Mouse (Mus musculus) stomach, postnatal 0 days (tissue): ENCODE data around the gene Tmem268. TPM values are rescaled to one million over a fixed set of nuclear protein-coding genes. Genes with fewer than 3 reads are reported as not detected.

Source experiments
- ATAC-seq: fragments of 200-750 bp; cut with Nextera tagmentation; 2 replicates; pipeline ENCODE4 v1.8.0; 2017; ENCODE audit not compliant: low FRiP score, low TSS enrichment
- DNase-seq: peaks from one replicate; pipeline ENCODE4 v3.0.0-alpha.2; 2016; ENCODE audit warnings: low spot score
- H3K27ac ChIP-seq: fragments of 300-500 bp; sonication (generic); replicated peaks from 2 replicates; pipeline ENCODE4 v1.5.1; 2014; ENCODE audit warnings: mild to moderate bottlenecking, control low read depth
- H3K27me3 ChIP-seq: fragments of 300-500 bp; sonication (generic); 2 replicates; pipeline ENCODE4 v1.6.1; 2014; ENCODE audit warnings: low read length; ENCODE audit not compliant: control insufficient read depth, insufficient read depth
- H3K36me3 ChIP-seq: fragments of 300-500 bp; sonication (generic); 2 replicates; pipeline ENCODE4 v1.6.1; 2014; ENCODE audit warnings: low read length, mixed read lengths; ENCODE audit not compliant: control insufficient read depth, insufficient read depth
- H3K4me1 ChIP-seq: fragments of 300-500 bp; sonication (generic); replicated peaks from 2 replicates; pipeline ENCODE4 v1.6.1; 2014; ENCODE audit warnings: antibody characterized with exemption; ENCODE audit not compliant: control insufficient read depth, insufficient read depth
- H3K4me2 ChIP-seq: fragments of 300-500 bp; sonication (generic); replicated peaks from 2 replicates; pipeline ENCODE4 v1.6.1; 2014; ENCODE audit warnings: low read depth, mild to moderate bottlenecking, control low read depth, moderate library complexity
- H3K4me3 ChIP-seq: fragments of 300-500 bp; sonication (generic); 2 replicates; pipeline ENCODE4 v1.5.1; 2014; ENCODE audit warnings: low read depth, low read length, control low read depth
- H3K9ac ChIP-seq: fragments of 300-500 bp; sonication (generic); 2 replicates; pipeline ENCODE4 v1.6.1; 2014; ENCODE audit warnings: mild to moderate bottlenecking, low read length, control low read depth, mixed read lengths
- H3K9me3 ChIP-seq: fragments of 300-500 bp; sonication (generic); 2 replicates; pipeline ENCODE4 v1.6.1; 2016; ENCODE audit warnings: low read length; ENCODE audit not compliant: control insufficient read depth
- CTCF ChIP-seq: IDR thresholded peaks from 2 replicates; pipeline ENCODE4 v1.5.1; 2016; ENCODE audit warnings: antibody characterized with exemption, low read depth, mild to moderate bottlenecking, moderate library complexity
- EP300 ChIP-seq: optimal IDR thresholded peaks from 2 replicates; pipeline ENCODE3; 2016; ENCODE audit warnings: antibody characterized with exemption
- WGBS: fragments of 180-500 bp; shearing (Covaris S2); extraction: QIAGEN DNeasy Blood & Tissue Kit; methylation state at CpG from one replicate; pipeline ENCODE4 v1.1.7; 2014; 5-methylcytosine and 5-hydroxymethylcytosine counted together
- polyA plus RNA-seq: library from polyadenylated mRNA; unstranded; fragments of >200 nt; fragmentation: Nextera tagmentation; extraction: Ambion mirVana; gene quantifications from 2 replicates; pipeline ENCODE4 v1.2.1, GENCODE M21; 2015

Gene Tmem268
- polyA plus RNA-seq, 1 experiment from 2014 or later = 4.3 TPM

DNA sequence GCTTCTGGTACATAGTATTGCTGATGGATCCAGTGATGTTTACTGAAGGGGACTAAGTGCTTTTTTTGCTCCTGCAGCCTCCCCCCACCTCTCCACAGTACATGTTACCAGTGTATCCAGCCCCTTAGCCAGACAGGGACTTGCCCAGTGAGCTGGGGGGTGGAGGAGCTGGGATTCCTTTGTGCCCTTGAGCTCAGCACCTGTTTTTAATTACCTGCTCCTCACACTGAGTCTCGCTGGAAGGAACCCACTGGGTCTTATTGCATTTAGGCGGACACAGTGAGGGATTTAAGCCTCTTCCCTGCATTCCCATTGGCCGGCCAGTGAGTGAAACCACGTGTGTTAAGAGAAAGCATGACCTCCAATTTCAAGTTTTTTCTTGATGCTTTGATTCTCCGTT is 24.0 kb downstream of the Tmem268 start:
- Histone ChIP-seq H3K27me3 (no peaks in the 10 kb centered on the region), H3K9me3 (no peaks in the 10 kb centered on the region), H3K36me3 (no peaks in the 10 kb centered on the region), H3K27ac (no peak overlapping the region), H3K4me1 (no peaks in the 10 kb centered on the region), H3K9ac (no peak overlapping the region), H3K4me3 (no peak overlapping the region), H3K4me2 (no peak overlapping the region)
- ATAC-seq (no peak), DNase-seq (no peak)
- TF ChIP-seq EP300 (no peak), CTCF (no peak)
- 80% methylated on average over 5 of the region's 5 CpGs for WGBS

DNA sequence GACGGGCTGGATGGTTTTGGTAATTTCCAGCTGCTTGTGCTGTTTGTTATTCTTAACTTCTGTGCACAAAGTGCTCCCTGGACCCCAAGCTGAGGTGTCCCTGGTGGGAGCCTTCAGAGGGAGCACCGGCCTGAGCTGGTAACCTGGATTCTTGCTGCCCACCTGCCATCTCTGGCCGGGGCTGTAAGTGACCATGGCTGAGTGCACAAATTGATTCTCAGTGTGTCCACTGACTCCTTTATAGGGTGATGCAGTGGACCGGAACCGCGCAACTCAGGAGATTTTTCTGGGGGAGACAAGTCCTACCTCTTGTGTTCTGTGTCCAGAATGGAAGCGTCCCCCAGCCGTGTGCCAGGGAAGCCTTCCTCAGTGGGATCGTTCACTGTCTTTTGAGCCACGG is 26.6 kb downstream of the Tmem268 start:
- 88% methylated on average over 10 of the region's 10 CpGs for WGBS

DNA sequence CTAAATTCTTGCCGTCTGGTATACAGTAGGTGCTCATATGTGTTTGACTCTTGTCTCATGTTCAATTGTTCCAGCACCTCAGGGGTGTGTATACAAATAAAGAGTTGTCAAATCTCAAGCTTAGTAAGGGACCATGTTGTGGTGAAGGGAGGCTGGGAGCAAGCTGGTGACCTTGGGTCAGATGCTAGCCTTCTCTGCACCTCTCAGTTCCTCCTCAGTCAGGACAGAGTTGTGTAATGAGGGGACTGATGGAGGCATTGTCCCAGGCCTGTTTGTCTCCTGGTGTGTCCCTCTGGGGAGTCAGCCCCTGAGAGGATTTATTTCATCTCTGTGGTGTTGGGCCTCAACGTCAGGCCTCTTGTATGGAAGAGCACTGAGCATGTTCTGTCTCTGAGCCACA is 27.7 kb downstream of the Tmem268 start:
- no peak overlapping the region for H3K4me2 ChIP-seq
- no peaks in the 10 kb centered on the region for H3K4me1 ChIP-seq
- WGBS = 84% methylated on average over 2 of the region's 2 CpGs
- no peaks in the 10 kb centered on the region for H3K36me3 ChIP-seq
- TF ChIP-seq EP300 (no peak), CTCF (no peak)
- H3K9ac ChIP-seq = no peak overlapping the region
- ATAC-seq = no peak
- no peaks in the 10 kb centered on the region for H3K9me3 ChIP-seq
- no peak overlapping the region for H3K4me3 ChIP-seq
- H3K27me3 ChIP-seq = no peaks in the 10 kb centered on the region
- no peak for DNase-seq
- no peak overlapping the region for H3K27ac ChIP-seq

More for the DNA sequence above, 26.6 kb downstream of the Tmem268 start:
- Histone ChIP-seq H3K27me3 (no peaks in the 10 kb centered on the region), H3K27ac (no peak overlapping the region), H3K9me3 (no peaks in the 10 kb centered on the region), H3K4me2 (no peak overlapping the region), H3K36me3 (no peaks in the 10 kb centered on the region), H3K4me1 (no peaks in the 10 kb centered on the region), H3K9ac (no peak overlapping the region), H3K4me3 (no peak overlapping the region)
- ATAC-seq = no peak
- TF ChIP-seq EP300 (no peak), CTCF (no peak)
- no peak for DNase-seq

DNA sequence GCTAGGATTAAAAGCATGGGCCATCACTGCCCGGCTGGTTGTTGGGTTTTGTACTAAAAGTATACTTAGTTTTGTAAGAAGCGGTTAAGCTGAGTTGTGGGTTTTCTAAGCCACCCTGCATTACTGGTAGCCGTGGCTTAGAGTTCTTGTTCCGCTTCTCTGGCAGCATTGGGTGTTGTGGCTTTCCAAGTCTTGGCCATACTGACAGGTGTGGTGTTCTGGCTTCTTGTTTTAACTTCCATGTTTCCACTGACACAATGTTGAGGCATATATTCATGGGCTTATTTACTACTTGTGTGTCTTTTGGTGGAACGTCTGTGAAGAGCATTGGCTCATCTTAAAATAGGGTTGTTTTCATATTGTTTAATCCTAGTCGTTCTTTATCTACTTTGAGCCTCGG is 31.4 kb downstream of the Tmem268 start:
- no peaks in the 10 kb centered on the region for H3K27me3 ChIP-seq
- no peaks in the 10 kb centered on the region for H3K36me3 ChIP-seq
- no peak overlapping the region for H3K9ac ChIP-seq
- H3K4me1 ChIP-seq = no peaks in the 10 kb centered on the region
- WGBS = 78% methylated on average over 7 of the region's 7 CpGs
- ATAC-seq (no peak), DNase-seq (no peak)
- no peak overlapping the region for H3K27ac ChIP-seq
- no peak for TF ChIP-seq CTCF
- TF ChIP-seq EP300 = no peak
- H3K4me2 ChIP-seq = no peak overlapping the region
- no peaks in the 10 kb centered on the region for H3K9me3 ChIP-seq
- H3K4me3 ChIP-seq = no peak overlapping the region

DNA sequence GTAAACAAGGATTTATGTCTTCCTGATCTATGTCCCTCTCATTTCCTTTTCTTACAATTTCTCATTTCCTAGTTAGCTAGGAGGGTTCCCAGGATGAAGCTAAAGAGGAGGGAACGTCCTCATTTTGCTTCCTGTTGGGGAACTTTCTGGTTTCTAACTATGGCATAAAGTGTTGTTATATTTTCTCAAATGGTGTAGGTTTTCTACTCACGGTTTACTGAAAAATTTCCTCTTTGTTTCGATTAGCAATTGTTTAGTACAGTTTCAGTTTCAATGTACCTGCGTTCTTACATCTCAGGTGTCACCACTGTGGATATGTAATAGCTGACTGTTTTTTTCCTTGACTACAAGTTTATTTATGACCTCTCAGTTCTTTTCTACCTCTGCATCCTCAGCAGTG is 32.0 kb downstream of the Tmem268 start:
- Histone ChIP-seq H3K4me3 (no peak overlapping the region), H3K9me3 (no peaks in the 10 kb centered on the region), H3K27me3 (no peaks in the 10 kb centered on the region), H3K27ac (no peak overlapping the region), H3K9ac (no peak overlapping the region), H3K36me3 (no peaks in the 10 kb centered on the region), H3K4me1 (no peaks in the 10 kb centered on the region), H3K4me2 (no peak overlapping the region)
- ATAC-seq (no peak), DNase-seq (no peak)
- 79% methylated on average over 4 of the region's 4 CpGs for WGBS
- no peak for TF ChIP-seq EP300
- no peak for TF ChIP-seq CTCF

DNA sequence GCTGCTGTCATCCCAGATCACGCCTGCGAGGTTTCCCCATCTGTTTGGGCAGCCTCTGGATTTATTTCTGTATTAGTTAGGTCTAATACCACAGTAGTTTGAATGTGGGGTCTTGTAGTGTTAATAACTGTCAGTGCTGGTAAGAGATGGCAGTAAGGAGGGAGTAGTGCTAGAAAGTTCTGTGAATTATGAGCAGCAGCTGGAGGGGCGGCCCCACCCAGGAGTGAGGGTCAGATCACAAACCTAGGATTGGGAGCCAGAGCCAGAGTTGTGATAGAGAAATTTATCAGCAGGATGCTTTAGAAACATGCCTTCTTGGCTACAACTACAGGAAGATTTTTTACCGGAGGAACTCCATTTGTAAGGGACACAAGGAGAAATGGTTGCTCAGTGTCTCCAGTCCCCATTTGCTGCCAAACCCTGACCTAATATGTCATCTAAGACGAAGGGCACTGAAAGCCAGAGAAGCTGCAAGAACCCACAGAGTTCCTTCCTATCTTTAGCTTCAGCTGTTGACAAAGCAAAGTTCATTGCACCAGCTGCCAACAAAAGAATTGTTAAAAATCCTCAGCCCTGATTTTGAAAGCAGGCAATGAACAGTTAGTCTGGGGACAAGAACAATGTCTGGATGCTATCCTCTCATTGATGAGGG is 36.0 kb downstream of the Tmem268 start:
- no peaks in the 10 kb centered on the region for H3K9me3 ChIP-seq
- H3K9ac ChIP-seq = no peak overlapping the region
- no peak overlapping the region for H3K4me2 ChIP-seq
- no peaks in the 10 kb centered on the region for H3K4me1 ChIP-seq
- WGBS = 46% methylated on average over 5 of the region's 5 CpGs
- TF ChIP-seq CTCF = no peak
- no peaks in the 10 kb centered on the region for H3K36me3 ChIP-seq
- ATAC-seq (no peak), DNase-seq (no peak)
- no peak overlapping the region for H3K4me3 ChIP-seq
- H3K27me3 ChIP-seq = no peaks in the 10 kb centered on the region
- 0 out of 2 replicates have a peak overlapping the region, but pooled peaks have one; percentile 8 for H3K27ac ChIP-seq
